Mouse (Mus musculus) naive thymus-derived CD4-positive, alpha-beta T cell, adult 5 months (primary cell): ENCODE results near the gene Obscn. TPM values are rescaled to one million over a fixed set of nuclear protein-coding genes. Genes with fewer than 3 reads are reported as not detected.

Experiments used
- polyA plus RNA-seq: library from polyadenylated mRNA; unstranded; fragments of 100-300 nt; shearing (Covaris generic); gene quantifications from one replicate; pipeline ENCODE4 v1.2.1, GENCODE M21; 2017

Obscn gene
- polyA plus RNA-seq, result not detected

GRCm38 (mm10) chr11:59135904-59136452 lies at the start of gene Obscn:
Gene Obscn (minus strand): TSS chr11:59136402.

DNA sequence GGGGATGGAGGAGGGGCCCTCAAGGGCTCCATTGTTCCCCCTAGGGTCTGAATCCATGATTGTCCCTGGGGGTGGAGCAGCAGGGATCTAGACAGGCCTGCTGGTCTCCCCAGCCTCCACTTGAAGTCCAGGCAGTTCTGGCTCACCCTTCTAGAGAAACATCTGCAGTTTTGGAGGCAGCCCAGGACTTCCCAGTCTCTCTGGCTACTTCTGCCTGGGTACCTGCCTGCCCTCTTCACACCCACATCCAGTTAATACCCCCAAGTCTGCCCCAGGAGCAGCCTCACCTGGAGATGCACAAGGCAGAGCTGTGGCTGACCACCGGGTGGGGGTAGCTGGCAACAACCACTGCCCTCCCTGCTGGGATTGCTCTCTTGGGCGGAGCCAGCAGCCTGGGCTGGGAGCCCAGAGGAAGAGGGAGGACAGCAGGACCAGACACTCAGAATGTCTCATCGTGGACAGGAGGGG lies 46.7 kb upstream of the Obscn start, which contains the start of gene Gjc2:
Gene Gjc2, minus strand, starts transcription at position 350 of the 468 bp plus-strand sequence.

DNA sequence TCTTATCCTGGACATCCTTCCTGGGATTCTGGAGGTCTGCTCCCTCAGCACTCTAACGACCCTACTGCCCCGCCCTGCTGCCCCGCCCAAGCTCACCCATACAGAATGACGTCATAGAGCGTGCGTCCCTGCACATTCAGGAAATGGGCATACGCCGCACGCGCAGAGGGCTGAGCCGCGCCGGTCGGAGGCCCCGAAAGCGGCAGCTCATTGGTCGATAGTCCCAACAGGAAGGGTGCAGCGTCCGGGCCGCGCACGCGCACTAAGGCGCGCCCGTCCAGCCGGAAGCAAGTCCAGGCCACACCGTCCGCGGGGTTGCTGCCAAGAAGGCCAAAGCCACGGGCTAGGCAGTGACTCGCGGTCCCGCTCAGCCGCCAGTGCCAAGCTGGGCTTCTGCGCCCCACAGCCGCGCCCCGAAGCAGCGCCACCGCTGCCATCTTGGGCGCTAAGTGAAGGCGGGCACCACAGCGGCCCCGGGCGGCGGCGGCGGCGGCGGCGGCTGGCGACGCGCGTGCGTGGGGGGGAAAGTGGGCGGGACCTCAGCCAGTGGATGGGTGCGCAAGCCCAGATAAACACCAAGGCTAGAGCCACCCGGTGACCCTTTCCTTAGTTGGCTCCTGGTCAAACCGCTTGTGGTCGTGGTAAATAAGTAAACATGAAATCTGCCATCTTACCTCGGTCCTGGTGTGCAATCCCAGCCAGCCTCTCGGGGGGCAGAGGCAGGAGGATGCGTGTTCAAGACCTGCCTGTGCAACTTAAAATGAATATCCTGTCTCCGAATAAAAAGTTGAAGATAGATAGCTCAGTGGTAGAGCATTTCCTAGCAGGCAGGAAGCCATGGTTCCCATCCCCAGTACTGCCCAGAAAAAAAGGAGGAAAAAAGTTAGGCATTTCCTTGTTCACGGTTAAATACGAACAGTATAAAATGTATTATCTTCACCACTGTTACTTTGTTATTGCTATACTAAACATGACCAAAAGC lies 27.3 kb upstream of the Obscn start, which contains the start of gene Iba57:
Gene Iba57, minus strand, starts transcription at position 485 of the 982 bp plus-strand sequence.

GRCm38 (mm10) chr11:58978027-58978705 lies 158.0 kb downstream of the Obscn start, which contains the start of gene Trim11:
Gene Trim11 (plus strand): TSS chr11:58978093.

GRCm38 (mm10) chr11:58954420-58955142 lies 181.6 kb downstream of the Obscn start, which contains the start of the genes Hist3h2a and Trim17:
Gene Hist3h2a (plus strand): TSS chr11:58954685.
Gene Trim17 (plus strand): TSS chr11:58954685.

DNA sequence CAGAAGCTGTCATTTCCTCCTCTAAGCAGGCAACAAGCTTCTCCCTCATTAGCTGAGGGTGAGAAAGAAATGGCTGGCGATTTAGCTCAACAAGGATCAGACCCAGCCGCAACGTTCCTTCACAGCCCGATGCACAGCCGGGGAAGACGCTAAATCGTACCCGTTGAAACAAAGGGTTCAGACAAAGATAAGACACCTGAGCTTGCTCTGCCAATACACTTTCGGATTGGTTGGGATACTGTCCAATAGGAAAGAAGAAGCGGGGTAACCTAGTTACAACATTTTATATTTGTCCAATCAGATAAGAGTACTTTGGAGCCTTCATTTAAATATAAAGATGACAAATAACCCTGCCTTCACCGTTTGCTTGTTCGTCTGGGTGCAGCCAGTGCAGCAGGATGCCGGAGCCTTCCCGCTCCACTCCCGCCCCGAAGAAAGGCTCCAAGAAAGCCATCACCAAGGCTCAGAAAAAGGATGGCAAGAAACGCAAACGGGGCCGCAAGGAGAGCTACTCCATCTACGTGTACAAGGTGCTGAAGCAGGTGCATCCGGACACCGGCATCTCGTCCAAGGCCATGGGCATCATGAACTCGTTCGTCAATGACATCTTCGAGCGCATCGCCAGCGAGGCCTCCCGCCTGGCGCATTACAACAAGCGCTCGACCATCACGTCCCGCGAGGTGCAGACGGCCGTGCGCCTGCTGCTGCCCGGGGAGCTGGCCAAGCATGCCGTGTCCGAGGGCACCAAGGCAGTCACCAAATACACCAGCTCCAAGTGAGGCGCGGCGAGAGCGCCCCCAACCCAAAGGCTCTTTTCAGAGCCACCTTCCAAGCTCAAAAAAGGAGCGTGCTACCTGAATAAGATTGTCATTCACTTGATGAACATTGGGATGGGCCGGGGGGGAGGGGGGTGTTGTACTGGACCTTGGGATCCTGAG lies 187.4 kb downstream of the Obscn start, which contains the start of gene Hist3h2ba:
Gene Hist3h2ba, plus strand, starts transcription at position 379 of the 938 bp plus-strand sequence.

Other genes with a start within 250 kb of the Obscn start
- 6.8 TPM for gene Zfp39, start 232.2 kb downstream of the Obscn start, polyA plus RNA-seq
- 0.20 TPM for gene Btnl10, start 218.5 kb downstream of the Obscn start, polyA plus RNA-seq
- 225 TPM for gene Rnf187, start 197.5 kb downstream of the Obscn start, polyA plus RNA-seq
- 16.1 TPM for gene Hist3h2ba, start 187.5 kb downstream of the Obscn start, polyA plus RNA-seq
- 34.0 TPM for gene Hist3h2a, start 181.7 kb downstream of the Obscn start, polyA plus RNA-seq
- 0.36 TPM for gene Trim17, start 181.7 kb downstream of the Obscn start, polyA plus RNA-seq
- gene Trim11, start 158.3 kb downstream of the Obscn start, polyA plus RNA-seq, result 51.5 TPM
- gene Iba57, start 27.3 kb upstream of the Obscn start, polyA plus RNA-seq, result 16.6 TPM
- not detected for gene Gjc2, start 46.8 kb upstream of the Obscn start, polyA plus RNA-seq
- gene Guk1, start 55.8 kb upstream of the Obscn start, polyA plus RNA-seq, result 55.2 TPM
- gene Mrpl55, start 66.1 kb upstream of the Obscn start, polyA plus RNA-seq, result 29.3 TPM
- gene 2310033P09Rik, start 71.9 kb upstream of the Obscn start, polyA plus RNA-seq, result 47.7 TPM
- 578 TPM for gene Arf1, start 91.9 kb upstream of the Obscn start, polyA plus RNA-seq
- not detected for gene Wnt3a, start 154.3 kb upstream of the Obscn start, polyA plus RNA-seq
- not detected for gene Wnt9a, start 170.5 kb upstream of the Obscn start, polyA plus RNA-seq
- gene Prss38, start 239.3 kb upstream of the Obscn start, polyA plus RNA-seq, result not detected